28 mouse cellular contexts compared by ENCODE assay signal in the genomic region with DNA sequence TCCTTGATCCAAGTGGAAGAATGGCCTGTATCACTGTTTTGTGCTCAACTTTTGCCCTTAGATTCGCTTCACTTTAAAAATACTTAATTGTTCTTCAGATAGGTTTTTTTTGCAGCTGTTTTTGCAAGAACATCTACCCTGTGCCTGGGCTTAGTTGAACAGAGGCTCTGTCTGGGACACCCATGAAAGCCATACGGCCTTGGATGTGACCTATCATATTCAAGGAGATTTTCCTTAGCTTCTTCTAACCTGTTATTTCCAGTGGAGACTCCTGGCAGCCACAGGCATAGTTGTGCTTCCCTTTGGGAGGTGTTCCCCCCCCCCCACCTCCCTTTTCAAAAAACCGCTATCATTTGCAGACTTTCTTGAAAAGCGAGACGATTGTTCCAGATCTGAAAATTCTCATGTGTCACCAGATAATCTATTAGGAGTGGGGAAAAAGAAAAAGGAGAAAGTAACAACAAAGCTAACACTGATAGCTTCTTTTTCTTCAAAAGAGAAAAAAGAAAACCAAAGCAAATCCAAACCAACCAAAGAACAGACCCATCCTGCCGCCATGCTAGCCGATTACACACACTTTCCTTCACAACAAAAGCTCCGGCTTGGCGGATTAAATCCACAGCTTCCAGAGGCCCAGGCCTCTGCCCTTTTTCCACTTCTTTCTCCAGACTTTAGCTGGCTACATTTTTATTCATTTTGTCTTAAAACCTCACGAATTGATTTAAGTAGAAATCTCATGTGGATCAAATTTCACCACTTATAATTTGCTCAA.
A peak's percentile ranks its signal among the peaks of the same experiment; 100 is the strongest.
DNase-seq lines count a peak whose midpoint lies in the region; ATAC-seq and TF ChIP-seq lines count a peak whose summit lies in the region.
"Had no signal": no experiment of that assay in that cellular context is flagged by ENCODE, and none has a peak within 500 bp of the region (broad histone marks: within the 10 kb centered on the region; RNA-seq: fewer than 3 reads in every experiment).

No protein-coding gene starts in this region.

- H3K4me1 ChIP-seq in forebrain, embryonic 11.5 days (replicated peaks; ENCODE audit: control insufficient read depth, insufficient read depth, low read length), result no peaks in the 10 kb centered on the region; the same call in 1 of the 2 replicates
- H3K4me1 ChIP-seq in forebrain, postnatal 0 days (ENCODE audit: insufficient read depth), result no peaks in the 10 kb centered on the region
- peaks cover 3% of the 10 kb centered on the region; the same call in 1 of the 2 replicates for H3K4me1 ChIP-seq in midbrain, embryonic 11.5 days (ENCODE audit: control insufficient read depth, insufficient read depth, low read length)
- no peaks in the 10 kb centered on the region for H3K4me1 ChIP-seq in midbrain, embryonic 16.5 days (ENCODE audit: control insufficient read depth, insufficient read depth, low read length)
- peaks cover 2% of the 10 kb centered on the region; the same call in 1 of the 2 replicates for H3K4me1 ChIP-seq in testis, adult 2 months (ENCODE audit: control insufficient read depth, insufficient read depth, low read length)
- H3K4me1 ChIP-seq: embryonic facial prominence, embryonic 15.5 days; forebrain, embryonic 15.5 days; heart, embryonic 15.5 days; neural tube, embryonic 12.5 days had no signal

- H3K4me2 ChIP-seq in forebrain, embryonic 11.5 days (ENCODE audit: low read depth, low read length, severe bottlenecking), result no peak overlapping the region
- H3K4me2 ChIP-seq in forebrain, postnatal 0 days (ENCODE audit: low read depth), result no peak overlapping the region
- H3K4me2 ChIP-seq in midbrain, embryonic 11.5 days, result no peak overlapping the region
- H3K4me2 ChIP-seq in midbrain, embryonic 16.5 days (ENCODE audit: low read length), result no peak overlapping the region
- H3K4me2 ChIP-seq: embryonic facial prominence, embryonic 15.5 days; forebrain, embryonic 15.5 days; heart, embryonic 15.5 days; hindbrain, embryonic 14.5 days; lung, embryonic 14.5 days; neural tube, embryonic 12.5 days had no signal

- H3K36me3 ChIP-seq in forebrain, embryonic 11.5 days (ENCODE audit: control insufficient read depth, insufficient read depth, low read length), result no peaks in the 10 kb centered on the region
- no peaks in the 10 kb centered on the region for H3K36me3 ChIP-seq in forebrain, postnatal 0 days (ENCODE audit: insufficient read depth)
- no peaks in the 10 kb centered on the region for H3K36me3 ChIP-seq in midbrain, embryonic 11.5 days (ENCODE audit: control insufficient read depth, insufficient read depth, low read length)
- no peaks in the 10 kb centered on the region for H3K36me3 ChIP-seq in midbrain, embryonic 16.5 days (ENCODE audit: control insufficient read depth, insufficient read depth, low read length)
- no peaks in the 10 kb centered on the region for H3K36me3 ChIP-seq in testis, adult 2 months (ENCODE audit: control insufficient read depth, insufficient read depth, low read length)
- H3K36me3 ChIP-seq: embryonic facial prominence, embryonic 15.5 days; forebrain, embryonic 15.5 days; G1E; heart, embryonic 10.5 days; heart, embryonic 15.5 days; neural tube, embryonic 12.5 days had no signal

- no peak overlapping the region for H3K9ac ChIP-seq in forebrain, embryonic 11.5 days (ENCODE audit: low read length)
- no peak overlapping the region for H3K9ac ChIP-seq in forebrain, postnatal 0 days
- H3K9ac ChIP-seq in midbrain, embryonic 11.5 days (ENCODE audit: low read length), result no peak overlapping the region
- H3K9ac ChIP-seq in midbrain, embryonic 16.5 days (ENCODE audit: low read depth, low read length), result no peak overlapping the region
- H3K9ac ChIP-seq: embryonic facial prominence, embryonic 15.5 days; forebrain, embryonic 15.5 days; heart, embryonic 15.5 days; hindbrain, embryonic 14.5 days; liver, embryonic 14.5 days; lung, embryonic 14.5 days; neural tube, embryonic 12.5 days had no signal

- no peaks in the 10 kb centered on the region for H3K9me3 ChIP-seq in forebrain, embryonic 11.5 days (ENCODE audit: control insufficient read depth, low read length)
- H3K9me3 ChIP-seq in forebrain, postnatal 0 days (ENCODE audit: low read length), result no peaks in the 10 kb centered on the region
- H3K9me3 ChIP-seq in midbrain, embryonic 11.5 days (ENCODE audit: control insufficient read depth, low read length), result no peaks in the 10 kb centered on the region
- no peaks in the 10 kb centered on the region for H3K9me3 ChIP-seq in midbrain, embryonic 16.5 days (replicated peaks; ENCODE audit: control insufficient read depth, low read length, poor library complexity, severe bottlenecking)
- H3K9me3 ChIP-seq: embryonic facial prominence, embryonic 15.5 days; forebrain, embryonic 15.5 days; G1E; heart, embryonic 10.5 days; heart, embryonic 15.5 days; neural tube, embryonic 12.5 days had no signal

- TF ChIP-seq POLR2A in testis, adult 2 months (IDR thresholded peaks at IDR 0.05; ENCODE audit: control insufficient read depth, low read depth, low read length), result no peak

- peak; percentile 51; the same call in 1 of the 2 replicates for ATAC-seq in forebrain, embryonic 11.5 days (replicated peaks; ENCODE audit: low FRiP score)
- no peak for ATAC-seq in forebrain, postnatal 0 days
- peak; percentile 67; the same call in 1 of the 2 replicates for ATAC-seq in midbrain, embryonic 11.5 days (ENCODE audit: low FRiP score)
- no peak for ATAC-seq in midbrain, embryonic 16.5 days
- ATAC-seq: forebrain, embryonic 15.5 days; inflammation-experienced regulatory T-cells, adult 6 months had no signal

- H3K4me3 ChIP-seq in forebrain, embryonic 11.5 days (ENCODE audit: low read depth, low read length), result no peak overlapping the region
- H3K4me3 ChIP-seq in forebrain, postnatal 0 days (ENCODE audit: low read depth, low read length), result no peak overlapping the region
- no peak overlapping the region for H3K4me3 ChIP-seq in midbrain, embryonic 11.5 days (ENCODE audit: low read depth, low read length)
- H3K4me3 ChIP-seq in midbrain, embryonic 16.5 days (ENCODE audit: low read depth, low read length), result no peak overlapping the region
- no peak overlapping the region for H3K4me3 ChIP-seq in testis, adult 2 months (ENCODE audit: control insufficient read depth, low read depth, low read length)
- H3K4me3 ChIP-seq: embryonic facial prominence, embryonic 15.5 days; forebrain, embryonic 15.5 days; heart, embryonic 10.5 days; heart, embryonic 15.5 days; myocyte; neural tube, embryonic 12.5 days had no signal

- no peaks in the 10 kb centered on the region for H3K27me3 ChIP-seq in forebrain, embryonic 11.5 days (ENCODE audit: control insufficient read depth, insufficient read depth, low read length)
- no peaks in the 10 kb centered on the region for H3K27me3 ChIP-seq in forebrain, postnatal 0 days (ENCODE audit: insufficient read depth, low read length)
- no peaks in the 10 kb centered on the region for H3K27me3 ChIP-seq in midbrain, embryonic 11.5 days (ENCODE audit: control insufficient read depth, insufficient read depth, low read length)
- H3K27me3 ChIP-seq in midbrain, embryonic 16.5 days (ENCODE audit: control insufficient read depth, insufficient read depth, low read depth, low read length), result no peaks in the 10 kb centered on the region
- no peaks in the 10 kb centered on the region for H3K27me3 ChIP-seq in testis, adult 2 months (ENCODE audit: control insufficient read depth, insufficient read depth, low read length)
- H3K27me3 ChIP-seq: embryonic facial prominence, embryonic 15.5 days; forebrain, embryonic 15.5 days; heart, embryonic 15.5 days; neural tube, embryonic 12.5 days had no signal

- TF ChIP-seq CTCF in forebrain, postnatal 0 days (IDR thresholded peaks at IDR 0.05; ENCODE audit: low read depth), result no peak
- TF ChIP-seq CTCF in testis, adult 2 months (IDR thresholded peaks at IDR 0.05; ENCODE audit: control insufficient read depth, insufficient read depth, insufficient replicate concordance, low read depth, low read length), result no peak

- intact Hi-C loops in heart, postnatal 36 days (cut with DNase I), result no loop called here

- WGBS in forebrain, embryonic 11.5 days, result 40% methylated on average over 10 of the region's 10 CpGs
- 46% methylated on average over 10 of the region's 10 CpGs for WGBS in forebrain, postnatal 0 days
- WGBS in midbrain, embryonic 11.5 days, result 44% methylated on average over 10 of the region's 10 CpGs
- WGBS in midbrain, embryonic 16.5 days, result 36% methylated on average over 10 of the region's 10 CpGs

- DNase-seq in adrenal gland, postnatal 10 days, result peak; percentile 7
- DNase-seq in adrenal gland, postnatal 36 days, result no peak
- no peak for DNase-seq in forebrain, embryonic 11.5 days (ENCODE audit: low spot score)
- DNase-seq in forebrain, postnatal 0 days, result no peak
- peak; percentile 88 for DNase-seq in midbrain, embryonic 11.5 days (ENCODE audit: low spot score, missing footprints)
- no peak for DNase-seq in heart, postnatal 36 days
- DNase-seq: cerebellum, adult 2 months; cerebellum, postnatal 14 days; gastrocnemius, postnatal 10 days; kidney, adult 11 months; kidney, postnatal 14 days; layer of hippocampus, adult 9-11 months; liver; lung, embryonic 14.5 days; lung, postnatal 14 days; thymus, postnatal 14 days had no signal

- no peak overlapping the region for H3K27ac ChIP-seq in forebrain, embryonic 11.5 days (ENCODE audit: low read depth, low read length)
- H3K27ac ChIP-seq in forebrain, postnatal 0 days (ENCODE audit: low read depth, low read length), result no peak overlapping the region
- H3K27ac ChIP-seq in midbrain, embryonic 11.5 days (ENCODE audit: low read depth, low read length), result no peak overlapping the region
- no peak overlapping the region for H3K27ac ChIP-seq in midbrain, embryonic 16.5 days (ENCODE audit: low read length)
- peak overlapping the region; percentile 79 for H3K27ac ChIP-seq in testis, adult 2 months (ENCODE audit: control insufficient read depth, insufficient read depth, low read depth, low read length)
- H3K27ac ChIP-seq: embryonic facial prominence, embryonic 15.5 days; forebrain, embryonic 15.5 days; heart, embryonic 10.5 days; heart, embryonic 15.5 days; hindbrain, embryonic 14.5 days; liver, embryonic 14.5 days; neural tube, embryonic 12.5 days had no signal

Comparison
In these comparisons a context has a peak if more than half of its experiments do, and no peak if none do; other contexts are left out.
1. DNase-seq: peak in adrenal gland, postnatal 10 days (single experiment) and midbrain, embryonic 11.5 days (single experiment); none in adrenal gland, postnatal 36 days (0 of 2), forebrain, embryonic 11.5 days (single experiment), forebrain, postnatal 0 days (single experiment) and heart, postnatal 36 days (0 of 2).
2. ATAC-seq: peak in forebrain, embryonic 11.5 days (single experiment) and midbrain, embryonic 11.5 days (single experiment); none in forebrain, postnatal 0 days (single experiment) and midbrain, embryonic 16.5 days (single experiment).